Mouse (Mus musculus): ENCODE results near the gene Klrd1. TPM values are rescaled to one million over a fixed set of nuclear protein-coding genes. Genes with fewer than 3 reads are reported as not detected.

The Klrd1 gene
- total RNA-seq (2012; rRNA removed), result not detected in 2 replicates

- DNase-seq (ENCODE audit: low read depth, low spot score), result no peak
- Histone ChIP-seq H3K9ac (ENCODE audit: insufficient read depth, low read depth, low read length, poor library complexity, severe bottlenecking) (no peak within 1 kb of the TSS), H3K27ac (ENCODE audit: insufficient read depth, low read depth, low read length, poor library complexity, severe bottlenecking) (no peak within 1 kb of the TSS), H3K36me3 (ENCODE audit: control insufficient read depth, insufficient read depth, low read length, poor library complexity, severe bottlenecking) (no peaks in the 10 kb centered on the region), H3K4me1 (ENCODE audit: control insufficient read depth in 2 of 2, insufficient read depth in 2 of 2, low read length in 2 of 2, poor library complexity in 1 of 2) (no peaks in the 10 kb centered on the region), H3K9me3 (ENCODE audit: control insufficient read depth, insufficient read depth, low read depth, low read length) (no peaks in the 10 kb centered on the region), H3K4me3 (ENCODE audit: insufficient read depth in 1 of 2, low read depth in 1 of 2, low read length in 2 of 2, poor library complexity in 1 of 2, severe bottlenecking in 1 of 2) (no peak within 1 kb of the TSS)
- TF ChIP-seq HCFC1 (IDR thresholded peaks at IDR 0.05; ENCODE audit: borderline replicate concordance, insufficient read depth, low read length), result no peak
- no peak for TF ChIP-seq ZC3H11A (IDR thresholded peaks at IDR 0.05; ENCODE audit: borderline replicate concordance, low read depth, low read length)
- TF ChIP-seq CHD2 (IDR thresholded peaks at IDR 0.05; ENCODE audit: low read depth, low read length), result no peak
- TF ChIP-seq ZNF384 (IDR thresholded peaks at IDR 0.05; ENCODE audit: low read depth, low read length), result no peak
- TF ChIP-seq MAFK (IDR thresholded peaks at IDR 0.05; ENCODE audit: insufficient read depth, low read depth, low read length), result no peak
- in situ Hi-C loops (cut with MboI; ENCODE audit: low sequenced_read_pairs in 2 of 2, unreplicated experiment in 2 of 2), result no loop called here
Observed at GRCm38 (mm10) chr6:129591508-129591907, at the start of gene Klrd1. Gene Klrd1 (plus strand): TSS chr6:129591782.

GRCm38 (mm10) chr6:129541931-129542330 is 49.7 kb upstream of the Klrd1 start:
- Histone ChIP-seq H3K9ac (ENCODE audit: insufficient read depth, low read depth, low read length, poor library complexity, severe bottlenecking) (no peak overlapping the region), H3K9me3 (ENCODE audit: control insufficient read depth, insufficient read depth, low read depth, low read length) (no peaks in the 10 kb centered on the region), H3K36me3 (ENCODE audit: control insufficient read depth, insufficient read depth, low read length, poor library complexity, severe bottlenecking) (peaks cover 12% of the 10 kb centered on the region; the same call in 1 of the 2 replicates), H3K27ac (ENCODE audit: insufficient read depth, low read depth, low read length, poor library complexity, severe bottlenecking) (no peak overlapping the region), H3K4me1 (ENCODE audit: control insufficient read depth in 2 of 2, insufficient read depth in 2 of 2, low read length in 2 of 2, poor library complexity in 1 of 2) (no peaks in the 10 kb centered on the region), H3K4me3 (ENCODE audit: insufficient read depth in 1 of 2, low read depth in 1 of 2, low read length in 2 of 2, poor library complexity in 1 of 2, severe bottlenecking in 1 of 2) (no peak overlapping the region)
- in situ Hi-C loops (cut with MboI; ENCODE audit: low sequenced_read_pairs in 2 of 2, unreplicated experiment in 2 of 2), result no loop called here
- DNase-seq (ENCODE audit: low read depth, low spot score), result no peak
- TF ChIP-seq HCFC1 (IDR thresholded peaks at IDR 0.05; ENCODE audit: borderline replicate concordance, insufficient read depth, low read length), result no peak
- TF ChIP-seq ZC3H11A (IDR thresholded peaks at IDR 0.05; ENCODE audit: borderline replicate concordance, low read depth, low read length), result no peak
- TF ChIP-seq CHD2 (IDR thresholded peaks at IDR 0.05; ENCODE audit: low read depth, low read length), result no peak
- no peak for TF ChIP-seq ZNF384 (IDR thresholded peaks at IDR 0.05; ENCODE audit: low read depth, low read length)
- no peak for TF ChIP-seq MAFK (IDR thresholded peaks at IDR 0.05; ENCODE audit: insufficient read depth, low read depth, low read length)

- TF ChIP-seq HCFC1 (IDR thresholded peaks at IDR 0.05; ENCODE audit: borderline replicate concordance, insufficient read depth, low read length), result no peak
- no peak for TF ChIP-seq ZNF384 (IDR thresholded peaks at IDR 0.05; ENCODE audit: low read depth, low read length)
- no peak for TF ChIP-seq CHD2 (IDR thresholded peaks at IDR 0.05; ENCODE audit: low read depth, low read length)
- TF ChIP-seq ZC3H11A (IDR thresholded peaks at IDR 0.05; ENCODE audit: borderline replicate concordance, low read depth, low read length), result no peak
- no peak for TF ChIP-seq MAFK (IDR thresholded peaks at IDR 0.05; ENCODE audit: insufficient read depth, low read depth, low read length)
- H3K4me3 ChIP-seq (ENCODE audit: insufficient read depth in 1 of 2, low read depth in 1 of 2, low read length in 2 of 2, poor library complexity in 1 of 2, severe bottlenecking in 1 of 2), result no peak overlapping the region
- H3K9ac ChIP-seq (ENCODE audit: insufficient read depth, low read depth, low read length, poor library complexity, severe bottlenecking), result no peak overlapping the region
- H3K9me3 ChIP-seq (ENCODE audit: control insufficient read depth, insufficient read depth, low read depth, low read length), result no peaks in the 10 kb centered on the region
- H3K27ac ChIP-seq (ENCODE audit: insufficient read depth, low read depth, low read length, poor library complexity, severe bottlenecking), result no peak overlapping the region
- no peaks in the 10 kb centered on the region for H3K4me1 ChIP-seq (ENCODE audit: control insufficient read depth in 2 of 2, insufficient read depth in 2 of 2, low read length in 2 of 2, poor library complexity in 1 of 2)
- peaks cover 12% of the 10 kb centered on the region; the same call in 1 of the 2 replicates for H3K36me3 ChIP-seq (ENCODE audit: control insufficient read depth, insufficient read depth, low read length, poor library complexity, severe bottlenecking)
- in situ Hi-C loops (cut with MboI; ENCODE audit: low sequenced_read_pairs in 2 of 2, unreplicated experiment in 2 of 2), result no loop called here
- no peak for DNase-seq (ENCODE audit: low read depth, low spot score)
Observed at GRCm38 (mm10) chr6:129542540-129542939, 49.0 kb upstream of the Klrd1 start.

- H3K36me3 ChIP-seq (ENCODE audit: control insufficient read depth, insufficient read depth, low read length, poor library complexity, severe bottlenecking), result peaks cover 12% of the 10 kb centered on the region; the same call in 1 of the 2 replicates
- no peak overlapping the region for H3K4me3 ChIP-seq (ENCODE audit: insufficient read depth in 1 of 2, low read depth in 1 of 2, low read length in 2 of 2, poor library complexity in 1 of 2, severe bottlenecking in 1 of 2)
- TF ChIP-seq HCFC1 (IDR thresholded peaks at IDR 0.05; ENCODE audit: borderline replicate concordance, insufficient read depth, low read length) (no peak), CHD2 (IDR thresholded peaks at IDR 0.05; ENCODE audit: low read depth, low read length) (no peak), MAFK (IDR thresholded peaks at IDR 0.05; ENCODE audit: insufficient read depth, low read depth, low read length) (no peak), ZC3H11A (IDR thresholded peaks at IDR 0.05; ENCODE audit: borderline replicate concordance, low read depth, low read length) (no peak), ZNF384 (IDR thresholded peaks at IDR 0.05; ENCODE audit: low read depth, low read length) (no peak)
- in situ Hi-C loops (cut with MboI; ENCODE audit: low sequenced_read_pairs in 2 of 2, unreplicated experiment in 2 of 2), result no loop called here
- no peaks in the 10 kb centered on the region for H3K4me1 ChIP-seq (ENCODE audit: control insufficient read depth in 2 of 2, insufficient read depth in 2 of 2, low read length in 2 of 2, poor library complexity in 1 of 2)
- no peak overlapping the region for H3K27ac ChIP-seq (ENCODE audit: insufficient read depth, low read depth, low read length, poor library complexity, severe bottlenecking)
- no peaks in the 10 kb centered on the region for H3K9me3 ChIP-seq (ENCODE audit: control insufficient read depth, insufficient read depth, low read depth, low read length)
- no peak overlapping the region for H3K9ac ChIP-seq (ENCODE audit: insufficient read depth, low read depth, low read length, poor library complexity, severe bottlenecking)
- DNase-seq (ENCODE audit: low read depth, low spot score), result peak; percentile 52
Observed at GRCm38 (mm10) chr6:129543709-129544606, 47.6 kb upstream of the Klrd1 start.
